Comparison of ENCODE assay signal across 11 mouse cellular contexts in genomic region chr3:66970661-66971331, GRCm38 (mm10). TPM values are rescaled to one million over a fixed set of nuclear protein-coding genes. Genes with fewer than 3 reads are reported as not detected.
DNase-seq lines count a peak whose midpoint lies in the region; ATAC-seq and TF ChIP-seq lines count a peak whose summit lies in the region.
"Had no signal": no experiment of that assay in that cellular context is flagged by ENCODE, and none has a peak within 500 bp of the region (broad histone marks: within the 10 kb centered on the region; RNA-seq: fewer than 3 reads in every experiment).

No protein-coding gene starts in this region.

- WGBS in lung, embryonic 14.5 days, result under 1% methylated on average over 29 of the region's 29 CpGs
- under 1% methylated on average over 29 of the region's 29 CpGs for WGBS in forebrain, embryonic 10.5 days
- 5% methylated on average over 29 of the region's 29 CpGs for WGBS in limb, embryonic 14.5 days
- WGBS in lung, postnatal 0 days, result 1% methylated on average over 29 of the region's 29 CpGs

- ATAC-seq in lung, embryonic 14.5 days (ENCODE audit: insufficient read depth), result peak; percentile 53; the same call in 1 of the 2 replicates
- no peak for ATAC-seq in limb, embryonic 14.5 days (ENCODE audit: low FRiP score, low read depth)
- no peak for ATAC-seq in lung, postnatal 0 days

- H3K4me3 ChIP-seq in lung, embryonic 14.5 days (ENCODE audit: low read depth, low read length), result no peak overlapping the region
- H3K4me3 ChIP-seq in forebrain, embryonic 10.5 days, result peak overlapping the region; percentile 37
- no peak overlapping the region; the same call in 1 of the 2 replicates for H3K4me3 ChIP-seq in limb, embryonic 14.5 days (replicated peaks; ENCODE audit: low read length)
- no peak overlapping the region for H3K4me3 ChIP-seq in lung, postnatal 0 days (ENCODE audit: low read depth, low read length)
- H3K4me3 ChIP-seq: myocyte had no signal

- H3K9me3 ChIP-seq in lung, embryonic 14.5 days (ENCODE audit: low read depth, low read length), result no peaks in the 10 kb centered on the region
- H3K9me3 ChIP-seq in forebrain, embryonic 10.5 days, result no peaks in the 10 kb centered on the region
- no peaks in the 10 kb centered on the region for H3K9me3 ChIP-seq in limb, embryonic 14.5 days (ENCODE audit: control insufficient read depth, low read length)
- H3K9me3 ChIP-seq in lung, postnatal 0 days (ENCODE audit: low read length), result no peaks in the 10 kb centered on the region

- no peak for TF ChIP-seq CTCF in lung, embryonic 14.5 days (IDR thresholded peaks at IDR 0.05; ENCODE audit: low read depth)
- TF ChIP-seq CTCF in lung, postnatal 0 days (IDR thresholded peaks at IDR 0.05), result no peak

- H3K27ac ChIP-seq in lung, embryonic 14.5 days (ENCODE audit: low read depth), result no peak overlapping the region
- no peak overlapping the region for H3K27ac ChIP-seq in forebrain, embryonic 10.5 days
- no peak overlapping the region for H3K27ac ChIP-seq in limb, embryonic 14.5 days (replicated peaks; ENCODE audit: low read depth, low read length)
- H3K27ac ChIP-seq in lung, postnatal 0 days (ENCODE audit: low read length), result no peak overlapping the region

- H3K9ac ChIP-seq in lung, embryonic 14.5 days, result no peak overlapping the region
- no peak overlapping the region for H3K9ac ChIP-seq in limb, embryonic 14.5 days (ENCODE audit: low read depth, low read length, severe bottlenecking)
- no peak overlapping the region for H3K9ac ChIP-seq in lung, postnatal 0 days (replicated peaks; ENCODE audit: low read depth)

- TF ChIP-seq POLR2A in limb, embryonic 14.5 days (IDR thresholded peaks at IDR 0.05; ENCODE audit: borderline replicate concordance, extremely low read depth, insufficient read depth, insufficient read length), result no peak

- TF ChIP-seq EP300 in lung, postnatal 0 days (IDR thresholded peaks at IDR 0.05), result no peak

- H3K4me2 ChIP-seq in lung, embryonic 14.5 days, result no peak overlapping the region
- peak overlapping the region; percentile 22 for H3K4me2 ChIP-seq in limb, embryonic 14.5 days (replicated peaks; ENCODE audit: low read depth, low read length, severe bottlenecking)
- H3K4me2 ChIP-seq in lung, postnatal 0 days (replicated peaks; ENCODE audit: low read depth, low read length), result no peak overlapping the region

- H3K27me3 ChIP-seq in lung, embryonic 14.5 days (ENCODE audit: insufficient read depth, low read length), result peaks cover 81% of the 10 kb centered on the region
- H3K27me3 ChIP-seq in forebrain, embryonic 10.5 days (ENCODE audit: poor library complexity, severe bottlenecking), result peaks cover 100% of the 10 kb centered on the region
- peaks cover 57% of the 10 kb centered on the region for H3K27me3 ChIP-seq in limb, embryonic 14.5 days (ENCODE audit: control insufficient read depth, insufficient read depth, low read length)
- H3K27me3 ChIP-seq in lung, postnatal 0 days (replicated peaks; ENCODE audit: insufficient read depth, low read length), result peaks cover 70% of the 10 kb centered on the region

- no peaks in the 10 kb centered on the region for H3K36me3 ChIP-seq in lung, embryonic 14.5 days (ENCODE audit: insufficient read depth)
- H3K36me3 ChIP-seq in forebrain, embryonic 10.5 days (replicated peaks), result no peaks in the 10 kb centered on the region
- 0 out of 2 replicates have a peak, but pooled peaks cover 12% of the 10 kb centered on the region for H3K36me3 ChIP-seq in limb, embryonic 14.5 days (ENCODE audit: control insufficient read depth, insufficient read depth, low read length)
- no peaks in the 10 kb centered on the region for H3K36me3 ChIP-seq in lung, postnatal 0 days (ENCODE audit: insufficient read depth, low read length)

- H3K4me1 ChIP-seq in lung, embryonic 14.5 days (ENCODE audit: insufficient read depth), result no peaks in the 10 kb centered on the region
- peaks cover 24% of the 10 kb centered on the region for H3K4me1 ChIP-seq in forebrain, embryonic 10.5 days
- H3K4me1 ChIP-seq in limb, embryonic 14.5 days (ENCODE audit: control insufficient read depth, insufficient read depth, low read length), result peaks cover 7% of the 10 kb centered on the region; the same call in 1 of the 2 replicates
- peaks cover 4% of the 10 kb centered on the region; the same call in 1 of the 2 replicates for H3K4me1 ChIP-seq in lung, postnatal 0 days (ENCODE audit: insufficient read depth, low read depth, low read length)

- no peak for DNase-seq in lung, embryonic 14.5 days
- no peak for DNase-seq in lung, postnatal 25 days (ENCODE audit: low spot score)
- DNase-seq in forebrain, embryonic 10.5 days (ENCODE audit: extremely low spot score, low spot score), result no peak
- no peak for DNase-seq in limb, embryonic 14.5 days (ENCODE audit: low spot score)
- peak; percentile 44 for DNase-seq in retina, embryonic 14.5 days (ENCODE audit: low spot score)
- no peak for DNase-seq in layer of hippocampus, adult 18-20 months (ENCODE audit: low spot score in 2 of 2)
- no peak for DNase-seq in lung, postnatal 0 days (ENCODE audit: low spot score)
- no peak for DNase-seq in yolk sac, embryonic 10.5 days (ENCODE audit: low spot score)
- DNase-seq: kidney, postnatal 10 days had no signal

RNA-seq across cellular contexts. Expression of gene Rsrc1, which starts 10.4 kb away (rescaled TPM):
- polyA plus RNA-seq in lung, embryonic 14.5 days (2014; fragmentation: Nextera tagmentation; extraction: Ambion mirVana), result 38.1 and 38.9 TPM in 2 replicates
- polyA plus RNA-seq in forebrain, embryonic 10.5 days (2016; fragmentation: Nextera tagmentation; extraction: Ambion mirVana), result 41.3 and 41.6 TPM in 2 replicates
- polyA plus RNA-seq in limb, embryonic 14.5 days (2012; rRNA removed), result 17.1 and 22.9 TPM in 2 replicates
- 41.8 and 41.9 TPM in 2 replicates for polyA plus RNA-seq in limb, embryonic 14.5 days (2014; fragmentation: Nextera tagmentation; extraction: Ambion mirVana)
- 10 to 100 TPM; 40.7 to 42.0 TPM for total RNA-seq in layer of hippocampus, adult 18-20 months (2021)
- 15.7 and 18.9 TPM in 2 replicates for polyA plus RNA-seq in lung, postnatal 0 days (2015; fragmentation: Nextera tagmentation; extraction: Ambion mirVana)

RNA-seq across cellular contexts. Expression of gene Shox2, which starts 10.8 kb away (rescaled TPM):
- polyA plus RNA-seq in lung, embryonic 14.5 days (2014; fragmentation: Nextera tagmentation; extraction: Ambion mirVana), result 0.26 and 2.0 TPM in 2 replicates
- polyA plus RNA-seq in forebrain, embryonic 10.5 days (2016; fragmentation: Nextera tagmentation; extraction: Ambion mirVana), result 3.4 and 6.6 TPM in 2 replicates
- 58.8 and 83.5 TPM in 2 replicates for polyA plus RNA-seq in limb, embryonic 14.5 days (2012; rRNA removed)
- polyA plus RNA-seq in limb, embryonic 14.5 days (2014; fragmentation: Nextera tagmentation; extraction: Ambion mirVana), result 36.5 and 41.5 TPM in 2 replicates
- total RNA-seq in layer of hippocampus, adult 18-20 months (2021), result under 1 TPM; 0.20 to 0.94 TPM
- 0.87 and 1.4 TPM in 2 replicates for polyA plus RNA-seq in lung, postnatal 0 days (2015; fragmentation: Nextera tagmentation; extraction: Ambion mirVana)
- polyA plus RNA-seq: cortical plate, adult 2 months had no signal
